Mouse (Mus musculus) CH12.LX (cell line): ENCODE data around the gene D130043K22Rik. TPM values are rescaled to one million over a fixed set of nuclear protein-coding genes. Genes with fewer than 3 reads are reported as not detected.

Source experiments
- DNase-seq: peaks from one replicate; pipeline ENCODE4 v3.0.0-alpha.2; 2013; ENCODE audit errors: extremely low read depth
- H3K27ac ChIP-seq: 2 replicates; pipeline ENCODE4 v1.5.1; 2012; ENCODE audit warnings: low read depth, mild to moderate bottlenecking, control low read depth, moderate library complexity; ENCODE audit not compliant: insufficient read depth
- H3K27me3 ChIP-seq: replicated peaks from 2 replicates; pipeline ENCODE3; 2012; ENCODE audit warnings: inconsistent platforms
- H3K36me3 ChIP-seq, 2 experiments: replicated peaks in 1 of 2; 2 replicates each; pipeline versions ENCODE3 to v1.6.1; 2012; ENCODE audit warnings: inconsistent platforms in 1 of 2, low read length in 1 of 2, mild to moderate bottlenecking in 1 of 2, mixed read lengths in 1 of 2, moderate library complexity in 1 of 2; ENCODE audit not compliant: control insufficient read depth in 1 of 2, insufficient read depth in 1 of 2
- H3K4me1 ChIP-seq, 2 experiments: 2 replicates each; pipeline ENCODE4 v1.6.1; 2012; ENCODE audit warnings: inconsistent platforms in 1 of 2, moderate library complexity in 1 of 2; ENCODE audit not compliant: insufficient read depth in 2 of 2, control insufficient read depth in 1 of 2
- H3K4me2 ChIP-seq: 2 replicates; pipeline ENCODE4 v1.6.1; 2012; ENCODE audit warnings: low read depth, mild to moderate bottlenecking, control low read depth; ENCODE audit not compliant: poor library complexity, insufficient read depth, severe bottlenecking
- H3K4me3 ChIP-seq, 3 experiments: fragments of 150-350 bp in 1 of 3; sonication (generic) in 1 of 3; replicated peaks in 1 of 3; 2 replicates each; pipeline versions ENCODE3 to v1.5.1; 2011 to 2012; ENCODE audit warnings: low read depth in 2 of 3, low read length in 2 of 3, mild to moderate bottlenecking in 2 of 3, moderate library complexity in 2 of 3, control low read depth in 1 of 3, improper control_type of control experiment in 1 of 3, inconsistent platforms in 1 of 3, mixed read lengths in 1 of 3; ENCODE audit not compliant: poor library complexity in 1 of 3
- H3K79me2 ChIP-seq: replicated peaks from 2 replicates; pipeline ENCODE4 v1.6.1; 2012; ENCODE audit warnings: mild to moderate bottlenecking, moderate library complexity; ENCODE audit not compliant: control insufficient read depth, poor library complexity, insufficient read depth, severe bottlenecking; ENCODE audit errors: extremely low read depth
- H3K9ac ChIP-seq: 2 replicates; pipeline ENCODE4 v1.6.1; 2012; ENCODE audit warnings: low read depth, mild to moderate bottlenecking, control low read depth, moderate library complexity; ENCODE audit not compliant: insufficient read depth
- H3K9me3 ChIP-seq: replicated peaks from 2 replicates; pipeline ENCODE3; 2012; ENCODE audit warnings: low read length, inconsistent platforms, mixed read lengths
- BHLHE40 ChIP-seq: IDR thresholded peaks from 2 replicates; pipeline ENCODE4 v1.6.1; 2011; ENCODE audit warnings: mild to moderate bottlenecking, low read depth, low read length, improper control_type of control experiment
- CTCF ChIP-seq, 2 experiments: IDR thresholded peaks in 1 of 2; conservative IDR thresholded peaks in 1 of 2; 2 replicates each; pipeline ENCODE4 v1.5.1; 2011 to 2012; ENCODE audit warnings: low read depth in 2 of 2, low read length in 2 of 2, improper control_type of control experiment in 1 of 2, inconsistent platforms in 1 of 2, mild to moderate bottlenecking in 1 of 2, moderate library complexity in 1 of 2
- E2F4 ChIP-seq: IDR thresholded peaks from 2 replicates; pipeline ENCODE4 v1.6.1; 2011; ENCODE audit warnings: low read depth, low read length, improper control_type of control experiment; ENCODE audit not compliant: insufficient replicate concordance
- ETS1 ChIP-seq: conservative IDR thresholded peaks from 2 replicates; pipeline ENCODE4 v1.6.1; 2012; ENCODE audit warnings: low read depth, mild to moderate bottlenecking, inconsistent platforms, low read length, improper control_type of control experiment, moderate library complexity
- GABPA ChIP-seq: IDR thresholded peaks from 2 replicates; pipeline ENCODE4 v1.6.1; 2012; ENCODE audit warnings: low read depth, low read length, improper control_type of control experiment, inconsistent platforms; ENCODE audit not compliant: insufficient replicate concordance
- HCFC1 ChIP-seq: IDR thresholded peaks from 2 replicates; pipeline ENCODE4 v1.6.1; 2012; ENCODE audit warnings: low read depth, mild to moderate bottlenecking, inconsistent platforms, low read length, improper control_type of control experiment
- IRF4 ChIP-seq: IDR thresholded peaks from 2 replicates; pipeline ENCODE4 v1.6.1; 2014; ENCODE audit warnings: low read depth, mild to moderate bottlenecking, inconsistent platforms, low read length, improper control_type of control experiment
- JUND ChIP-seq: conservative IDR thresholded peaks from 2 replicates; pipeline ENCODE4 v1.6.1; 2011; ENCODE audit warnings: low read depth, low read length, improper control_type of control experiment
- MAFK ChIP-seq: IDR thresholded peaks from 2 replicates; pipeline ENCODE4 v1.6.1; 2011; ENCODE audit warnings: low read length, improper control_type of control experiment; ENCODE audit not compliant: insufficient replicate concordance
- MAZ ChIP-seq: IDR thresholded peaks from 2 replicates; pipeline ENCODE4 v1.6.1; 2012; ENCODE audit warnings: low read depth, mild to moderate bottlenecking, inconsistent platforms, low read length, improper control_type of control experiment, moderate library complexity
- MXI1 ChIP-seq: IDR thresholded peaks from 2 replicates; pipeline ENCODE4 v1.6.1; 2011; ENCODE audit warnings: mild to moderate bottlenecking, low read depth, low read length, improper control_type of control experiment
- MYC ChIP-seq: IDR thresholded peaks from 2 replicates; pipeline ENCODE4 v1.6.1; 2011; ENCODE audit warnings: low read depth, mild to moderate bottlenecking, improper control_type of control experiment, low read length
- NRF1 ChIP-seq: IDR thresholded peaks from 2 replicates; pipeline ENCODE4 v1.6.1; 2014; ENCODE audit warnings: low read depth, mild to moderate bottlenecking, inconsistent platforms, low read length, improper control_type of control experiment, moderate library complexity
- PAX5 ChIP-seq: IDR thresholded peaks from 2 replicates; pipeline ENCODE4 v1.6.1; 2012; ENCODE audit warnings: low read length, inconsistent platforms, mixed read lengths
- POLR2AphosphoS2 ChIP-seq: IDR thresholded peaks from 2 replicates; pipeline ENCODE4 v1.6.1; 2011; ENCODE audit warnings: low read depth, low read length, improper control_type of control experiment
- RAD21 ChIP-seq: IDR thresholded peaks from 2 replicates; pipeline ENCODE4 v1.6.1; 2011; ENCODE audit warnings: low read depth, mild to moderate bottlenecking, low read length, improper control_type of control experiment, moderate library complexity
- RCOR1 ChIP-seq: conservative IDR thresholded peaks from 2 replicates; pipeline ENCODE4 v1.6.1; 2012; ENCODE audit warnings: low read depth, mild to moderate bottlenecking, inconsistent platforms, low read length, improper control_type of control experiment
- SIN3A ChIP-seq: IDR thresholded peaks from 2 replicates; pipeline ENCODE4 v1.6.1; 2012; ENCODE audit warnings: low read length, improper control_type of control experiment, inconsistent platforms
- TBP ChIP-seq: conservative IDR thresholded peaks from 2 replicates; pipeline ENCODE4 v1.6.1; 2011; ENCODE audit warnings: low read depth, low read length, improper control_type of control experiment
- TCF12 ChIP-seq: IDR thresholded peaks from 2 replicates; pipeline ENCODE4 v1.6.1; 2014; ENCODE audit warnings: low read depth, mild to moderate bottlenecking, inconsistent platforms, low read length, improper control_type of control experiment
- UBTF ChIP-seq: IDR thresholded peaks from 2 replicates; pipeline ENCODE4 v1.6.1; 2012; ENCODE audit warnings: low read depth, mild to moderate bottlenecking, inconsistent platforms, low read length, improper control_type of control experiment, moderate library complexity
- USF1 ChIP-seq: IDR thresholded peaks from 2 replicates; pipeline ENCODE4 v1.6.1; 2014; ENCODE audit warnings: low read depth, mild to moderate bottlenecking, inconsistent platforms, low read length, improper control_type of control experiment
- ZMIZ1 ChIP-seq: IDR thresholded peaks from 2 replicates; pipeline ENCODE4 v1.6.1; 2012; ENCODE audit warnings: low read depth, mild to moderate bottlenecking, inconsistent platforms, low read length, improper control_type of control experiment
- ZNF384 ChIP-seq: IDR thresholded peaks from 2 replicates; pipeline ENCODE4 v1.6.1; 2012; ENCODE audit warnings: low read depth, low read length, improper control_type of control experiment, inconsistent platforms
- dilution Hi-C: fragments of 300-500 bp; cut with MboI; formaldehyde crosslinking; loops from 2 replicates; pipeline ENCODE4 v1.14.3; 2020; ENCODE audit warnings: low sequenced_read_pairs; ENCODE audit not compliant: extremely low pct_unique_long_range_greater_than_20kb, extremely low pct_ligation_motif_present
- in situ Hi-C: fragments of 300-500 bp; cut with MboI; formaldehyde crosslinking; loops from 3 replicates; pipeline ENCODE4 v1.14.3; 2019; ENCODE audit warnings: low sequenced_read_pairs, low pct_ligation_motif_present, low pct_unique_long_range_greater_than_20kb, mixed read lengths
- polyA plus RNA-seq: library from polyadenylated mRNA; unstranded; fragments of >175 nt; gene quantifications from 2 replicates; pipeline ENCODE4 v1.2.1, GENCODE M21; 2012; ENCODE audit warnings: low read depth; ENCODE audit not compliant: insufficient read length
- total RNA-seq, 2 experiments: library from RNA; depleted of rRNA; stranded (reverse); fragments of 300-350 nt in 1 of 2; fragments of >200 nt in 1 of 2; gene quantifications; 2 replicates each; pipeline ENCODE4 v1.2.3; 2012 to 2014

Gene D130043K22Rik
- total and polyA plus RNA-seq, 3 experiments = 0.04 to 0.25 (median 0.05) TPM

DNA sequence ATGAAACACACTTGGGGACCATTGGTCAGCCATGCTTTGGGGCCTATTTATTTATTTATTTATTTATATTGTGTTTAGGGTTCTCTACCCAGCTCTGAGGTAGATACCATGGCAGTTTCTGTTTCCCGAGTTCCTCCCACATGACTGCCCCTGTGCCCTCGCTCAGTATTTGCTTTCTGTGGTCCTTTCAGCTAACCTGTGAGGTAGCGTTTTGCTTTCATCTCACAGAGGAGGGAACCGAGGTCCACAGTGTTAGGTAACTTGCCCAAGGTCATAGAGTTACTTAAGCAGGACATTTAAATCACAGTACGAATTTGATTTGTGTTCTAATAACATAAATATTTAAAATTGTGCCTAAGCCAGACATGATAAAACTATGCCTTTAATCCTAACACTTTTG, 102.2 kb downstream of the D130043K22Rik start:
- no peak overlapping the region for H3K27ac ChIP-seq
- H3K4me1 ChIP-seq = 0 out of 4 replicates have a peak, but pooled peaks cover 0 to 3% of the 10 kb centered on the region in 2 experiments
- no peaks in the 10 kb centered on the region for H3K9me3 ChIP-seq
- no peaks in the 10 kb centered on the region for H3K79me2 ChIP-seq
- H3K9ac ChIP-seq = no peak overlapping the region
- no peak overlapping the region for H3K4me3 ChIP-seq
- TF ChIP-seq ZNF384 = no peak
- TF ChIP-seq ETS1 = no peak
- TF ChIP-seq GABPA = no peak
- TF ChIP-seq MAZ = no peak
- TF ChIP-seq PAX5 = no peak
- TF ChIP-seq JUND = no peak
- no peak for TF ChIP-seq HCFC1
- no peak for TF ChIP-seq E2F4
- no peak for TF ChIP-seq TBP
- no peak for TF ChIP-seq POLR2AphosphoS2
- TF ChIP-seq ZMIZ1 = no peak
- no peak for TF ChIP-seq MXI1
- no peak for TF ChIP-seq CTCF (conservative IDR thresholded peaks at IDR 0.05 in 1 of 2, IDR thresholded peaks at IDR 0.05 in 1 of 2; ENCODE audit: low read depth in 2 of 2, low read length in 2 of 2)
- no peak for TF ChIP-seq BHLHE40
- TF ChIP-seq MYC = no peak
- TF ChIP-seq RAD21 = no peak
- TF ChIP-seq UBTF = no peak
- TF ChIP-seq TCF12 = no peak
- TF ChIP-seq NRF1 = no peak
- in situ Hi-C loops (no loop called here), dilution Hi-C loops (no loop called here)
- H3K36me3 ChIP-seq = no peaks in the 10 kb centered on the region
- H3K4me2 ChIP-seq = no peak overlapping the region
- H3K27me3 ChIP-seq = no peaks in the 10 kb centered on the region
- no peak for DNase-seq

DNA sequence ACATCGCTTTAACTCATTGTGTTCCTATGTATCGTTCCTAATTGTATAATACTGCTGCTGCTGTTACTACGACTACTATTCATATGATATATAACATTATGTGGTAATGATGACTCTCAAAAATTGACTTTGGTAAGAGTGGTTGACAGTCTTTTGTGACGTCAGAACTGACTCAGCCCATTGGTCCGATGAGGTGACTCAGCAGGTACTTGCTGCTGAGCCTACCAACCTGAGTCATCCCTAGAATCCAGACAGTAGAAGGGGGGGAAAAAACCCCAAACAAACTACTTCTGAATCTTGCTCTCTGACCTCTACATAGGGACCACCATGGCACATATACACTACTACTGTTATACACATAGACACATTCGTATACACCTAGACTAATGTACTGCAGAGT, 103.9 kb downstream of the D130043K22Rik start:
- Histone ChIP-seq H3K27ac (no peak overlapping the region), H3K27me3 (no peaks in the 10 kb centered on the region)

More for the DNA sequence above, 103.9 kb downstream of the D130043K22Rik start:
- in situ Hi-C loops = no loop called here
- Histone ChIP-seq H3K36me3 (no peaks in the 10 kb centered on the region), H3K9ac (no peak overlapping the region), H3K9me3 (no peaks in the 10 kb centered on the region), H3K4me2 (no peak overlapping the region), H3K4me1 (peaks cover 3 to 8% of the 10 kb centered on the region in 2 experiments; a peak in 3 of 4 replicates), H3K79me2 (no peaks in the 10 kb centered on the region), H3K4me3 (no peak overlapping the region)
- TF ChIP-seq RCOR1 (no peak), USF1 (no peak), JUND (no peak; the same call in 1 of the 2 replicates), SIN3A (no peak), MAFK (peak; percentile 57; the same call in 1 of the 2 replicates), TCF12 (no peak), IRF4 (peak; percentile 22; the same call in 1 of the 2 replicates)
- DNase-seq = peak; percentile 13
- dilution Hi-C loops = no loop called here
